Mouse (Mus musculus) stomach, embryonic 15.5 days (tissue): ENCODE measurements at regions not wholly inside any gene's neighbourhood (a gene's known extent, or its start where the extent isn't known, plus 50 kb on each side); places are given as distances from the start of the nearest gene placed in this dataset.

ENCODE experiments used
- ATAC-seq: fragments of 200-750 bp; cut with Nextera tagmentation; 2 replicates; pipeline ENCODE4 v1.8.0; 2017; ENCODE audit warnings: low read depth, moderate number of reproducible peaks, moderate TSS enrichment; ENCODE audit not compliant: insufficient read depth, low FRiP score
- H3K27ac ChIP-seq: fragments of 300-500 bp; sonication (generic); 2 replicates; pipeline ENCODE4 v1.5.1; 2015; ENCODE audit warnings: mild to moderate bottlenecking, inconsistent platforms
- H3K27me3 ChIP-seq: fragments of 300-500 bp; sonication (generic); replicated peaks from 2 replicates; pipeline ENCODE4 v1.6.1; 2015; ENCODE audit warnings: inconsistent platforms
- H3K36me3 ChIP-seq: fragments of 300-500 bp; sonication (generic); 2 replicates; pipeline ENCODE4 v1.6.1; 2015; ENCODE audit warnings: inconsistent platforms
- H3K4me1 ChIP-seq: fragments of 300-500 bp; sonication (generic); 2 replicates; pipeline ENCODE4 v1.6.1; 2015; ENCODE audit warnings: inconsistent platforms
- H3K4me2 ChIP-seq: fragments of 300-500 bp; sonication (generic); 2 replicates; pipeline ENCODE4 v1.6.1; 2015; ENCODE audit warnings: mild to moderate bottlenecking, inconsistent platforms
- H3K4me3 ChIP-seq: fragments of 300-500 bp; sonication (generic); replicated peaks from 2 replicates; pipeline ENCODE4 v1.5.1; 2015; ENCODE audit warnings: inconsistent platforms
- H3K9ac ChIP-seq: fragments of 300-500 bp; sonication (generic); 2 replicates; pipeline ENCODE4 v1.6.1; 2015; ENCODE audit warnings: inconsistent platforms
- H3K9me3 ChIP-seq: fragments of 300-500 bp; sonication (generic); 2 replicates; pipeline ENCODE4 v1.6.1; 2016; ENCODE audit warnings: inconsistent platforms
- WGBS: fragments of 180-500 bp; shearing (Covaris S2); methylation state at CpG from one replicate; pipeline ENCODE4 v1.1.7; 2015; 5-methylcytosine and 5-hydroxymethylcytosine counted together

GRCm38 (mm10) chr10:67439844-67440243 is 95.4 kb upstream of the Egr2 start:
- H3K4me2 ChIP-seq: no peak overlapping the region
- ATAC-seq: no peak
- 79% methylated on average over 5 of the region's 5 CpGs for WGBS
- H3K27me3 ChIP-seq: no peaks in the 10 kb centered on the region
- H3K4me1 ChIP-seq: no peaks in the 10 kb centered on the region
- H3K9me3 ChIP-seq: no peaks in the 10 kb centered on the region
- no peaks in the 10 kb centered on the region for H3K36me3 ChIP-seq
- no peak overlapping the region for H3K27ac ChIP-seq
- H3K4me3 ChIP-seq: no peak overlapping the region
- no peak overlapping the region for H3K9ac ChIP-seq

GRCm38 (mm10) chr10:67441243-67441642 is 94.0 kb upstream of the Egr2 start:
- no peak for ATAC-seq

GRCm38 (mm10) chr10:67448875-67449274 is 86.4 kb upstream of the Egr2 start:
- H3K9ac ChIP-seq: no peak overlapping the region
- WGBS: 48% methylated on average over 6 of the region's 6 CpGs
- no peak overlapping the region for H3K27ac ChIP-seq
- H3K4me2 ChIP-seq: no peak overlapping the region
- no peaks in the 10 kb centered on the region for H3K36me3 ChIP-seq
- no peaks in the 10 kb centered on the region for H3K4me1 ChIP-seq
- ATAC-seq: no peak
- H3K4me3 ChIP-seq: no peak overlapping the region
- H3K9me3 ChIP-seq: no peaks in the 10 kb centered on the region
- H3K27me3 ChIP-seq: no peaks in the 10 kb centered on the region

More at GRCm38 (mm10) chr10:67441243-67441642, 94.0 kb upstream of the Egr2 start:
- H3K4me1 ChIP-seq: no peaks in the 10 kb centered on the region
- H3K36me3 ChIP-seq: no peaks in the 10 kb centered on the region
- H3K4me2 ChIP-seq: no peak overlapping the region
- H3K27ac ChIP-seq: no peak overlapping the region
- H3K9me3 ChIP-seq: no peaks in the 10 kb centered on the region
- no peaks in the 10 kb centered on the region for H3K27me3 ChIP-seq
- H3K4me3 ChIP-seq: no peak overlapping the region
- no peak overlapping the region for H3K9ac ChIP-seq
- 41% methylated on average over 7 of the region's 7 CpGs for WGBS

GRCm38 (mm10) chr10:67454149-67454548 is 81.1 kb upstream of the Egr2 start:
- H3K9ac ChIP-seq: no peak overlapping the region
- no peak overlapping the region for H3K4me2 ChIP-seq
- no peak for ATAC-seq
- H3K4me1 ChIP-seq: no peaks in the 10 kb centered on the region
- H3K9me3 ChIP-seq: no peaks in the 10 kb centered on the region
- 24% methylated on average over 7 of the region's 7 CpGs for WGBS
- H3K4me3 ChIP-seq: no peak overlapping the region
- H3K36me3 ChIP-seq: no peaks in the 10 kb centered on the region
- no peaks in the 10 kb centered on the region for H3K27me3 ChIP-seq
- H3K27ac ChIP-seq: no peak overlapping the region

- no peak for ATAC-seq
- no peaks in the 10 kb centered on the region for H3K27me3 ChIP-seq
- H3K36me3 ChIP-seq: no peaks in the 10 kb centered on the region
- no peaks in the 10 kb centered on the region for H3K9me3 ChIP-seq
- WGBS: 38% methylated on average over 22 of the region's 22 CpGs
- no peak overlapping the region for H3K4me3 ChIP-seq
- H3K4me2 ChIP-seq: no peak overlapping the region
- no peaks in the 10 kb centered on the region for H3K4me1 ChIP-seq
- H3K27ac ChIP-seq: no peak overlapping the region
- H3K9ac ChIP-seq: no peak overlapping the region
Measured at GRCm38 (mm10) chr10:67458447-67459272, 76.6 kb upstream of the Egr2 start.

- no peaks in the 10 kb centered on the region for H3K36me3 ChIP-seq
- no peaks in the 10 kb centered on the region for H3K27me3 ChIP-seq
- no peak overlapping the region for H3K4me2 ChIP-seq
- ATAC-seq: no peak
- H3K27ac ChIP-seq: no peak overlapping the region
- WGBS: 75% methylated on average over 1 of the region's 1 CpGs
- H3K4me3 ChIP-seq: no peak overlapping the region
- no peaks in the 10 kb centered on the region for H3K9me3 ChIP-seq
- no peaks in the 10 kb centered on the region for H3K4me1 ChIP-seq
- no peak overlapping the region for H3K9ac ChIP-seq
Measured at GRCm38 (mm10) chr10:67461321-67461720, 74.0 kb upstream of the Egr2 start.

- H3K9me3 ChIP-seq: no peaks in the 10 kb centered on the region
- H3K4me2 ChIP-seq: no peak overlapping the region
- H3K4me1 ChIP-seq: no peaks in the 10 kb centered on the region
- no peak overlapping the region for H3K9ac ChIP-seq
- ATAC-seq: no peak
- no peak overlapping the region for H3K27ac ChIP-seq
- H3K4me3 ChIP-seq: no peak overlapping the region
- WGBS: 70% methylated on average over 1 of the region's 1 CpGs
- no peaks in the 10 kb centered on the region for H3K27me3 ChIP-seq
- H3K36me3 ChIP-seq: no peaks in the 10 kb centered on the region
Measured at GRCm38 (mm10) chr10:67461862-67462261, 73.4 kb upstream of the Egr2 start.

- ATAC-seq: no peak
- no peaks in the 10 kb centered on the region for H3K27me3 ChIP-seq
- WGBS: 62% methylated on average over 8 of the region's 8 CpGs
Measured at GRCm38 (mm10) chr10:67468724-67469123, 66.6 kb upstream of the Egr2 start.

GRCm38 (mm10) chr10:67473016-67473415 is 62.3 kb upstream of the Egr2 start:
- H3K27me3 ChIP-seq: no peaks in the 10 kb centered on the region
- WGBS: 87% methylated on average over 6 of the region's 6 CpGs
- no peak overlapping the region for H3K4me3 ChIP-seq

More at GRCm38 (mm10) chr10:67468724-67469123, 66.6 kb upstream of the Egr2 start:
- Histone ChIP-seq H3K9me3 (no peaks in the 10 kb centered on the region), H3K4me3 (no peak overlapping the region), H3K4me2 (no peak overlapping the region), H3K9ac (no peak overlapping the region), H3K4me1 (no peaks in the 10 kb centered on the region), H3K36me3 (no peaks in the 10 kb centered on the region), H3K27ac (no peak overlapping the region)

GRCm38 (mm10) chr10:67474336-67474735 is 60.9 kb upstream of the Egr2 start:
- Histone ChIP-seq H3K27me3 (no peaks in the 10 kb centered on the region), H3K4me2 (no peak overlapping the region), H3K9ac (no peak overlapping the region), H3K36me3 (no peaks in the 10 kb centered on the region), H3K4me1 (no peaks in the 10 kb centered on the region), H3K27ac (no peak overlapping the region), H3K4me3 (no peak overlapping the region), H3K9me3 (no peaks in the 10 kb centered on the region)
- 53% methylated on average over 2 of the region's 2 CpGs for WGBS
- ATAC-seq: no peak

More at GRCm38 (mm10) chr10:67473016-67473415, 62.3 kb upstream of the Egr2 start:
- H3K27ac ChIP-seq: no peak overlapping the region
- H3K9me3 ChIP-seq: no peaks in the 10 kb centered on the region
- no peak overlapping the region for H3K9ac ChIP-seq
- H3K36me3 ChIP-seq: no peaks in the 10 kb centered on the region
- H3K4me1 ChIP-seq: no peaks in the 10 kb centered on the region
- H3K4me2 ChIP-seq: no peak overlapping the region
- ATAC-seq: no peak

GRCm38 (mm10) chr10:67482268-67482667 is 53.0 kb upstream of the Egr2 start:
- Histone ChIP-seq H3K9me3 (no peaks in the 10 kb centered on the region), H3K27ac (no peak overlapping the region), H3K27me3 (no peaks in the 10 kb centered on the region), H3K36me3 (no peaks in the 10 kb centered on the region), H3K4me1 (no peaks in the 10 kb centered on the region), H3K4me2 (no peak overlapping the region), H3K9ac (no peak overlapping the region), H3K4me3 (no peak overlapping the region)
- 63% methylated on average over 14 of the region's 14 CpGs for whole genome bisulfite sequencing
- no peak for ATAC-seq

- Histone ChIP-seq H3K27me3 (no peaks in the 10 kb centered on the region), H3K4me1 (no peaks in the 10 kb centered on the region), H3K9ac (no peak overlapping the region), H3K9me3 (no peaks in the 10 kb centered on the region), H3K4me3 (no peak overlapping the region), H3K4me2 (no peak overlapping the region), H3K27ac (no peak overlapping the region), H3K36me3 (no peaks in the 10 kb centered on the region)
- no peak for ATAC-seq
- WGBS: 81% methylated on average over 7 of the region's 7 CpGs
Measured at GRCm38 (mm10) chr10:67483371-67483770, 51.9 kb upstream of the Egr2 start.
